Mouse (Mus musculus): ENCODE data around the gene Kctd2. TPM values are rescaled to one million over a fixed set of nuclear protein-coding genes. Genes with fewer than 3 reads are reported as not detected.

The Kctd2 gene
- polyA plus RNA-seq, 1 experiment from 2014 or later: 18.9 TPM

DNA sequence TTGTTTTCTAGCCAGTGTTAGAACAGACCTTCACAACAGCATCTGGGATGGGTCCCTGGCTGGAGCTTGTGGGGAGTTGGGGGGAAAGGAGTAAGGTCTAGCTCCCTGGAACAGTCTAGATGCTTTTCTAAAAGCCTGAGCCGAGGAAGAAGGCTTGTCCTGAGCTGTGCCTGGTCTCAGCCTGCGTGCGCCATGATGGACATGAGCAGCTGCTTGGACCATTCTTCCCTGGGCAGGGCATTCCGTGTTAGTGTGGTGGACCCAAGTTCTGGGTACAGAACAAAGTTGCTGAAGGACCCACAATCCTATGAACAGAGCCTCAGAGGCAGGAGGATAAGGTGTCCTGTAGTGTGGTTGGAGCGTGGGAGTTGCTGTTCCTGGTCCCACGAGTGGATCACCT lies 10.6 kb downstream of the Kctd2 start:
- WGBS: 98% methylated on average over 6 of the region's 6 CpGs
- H3K4me1 ChIP-seq (replicated peaks; ENCODE audit: control insufficient read depth, insufficient read depth, low read length): peaks cover 11% of the 10 kb centered on the region
- no peak overlapping the region for H3K27ac ChIP-seq (ENCODE audit: low read length)
- H3K36me3 ChIP-seq (ENCODE audit: control insufficient read depth, insufficient read depth): peaks cover 24% of the 10 kb centered on the region
- H3K9ac ChIP-seq (replicated peaks; ENCODE audit: low read depth, low read length): no peak overlapping the region
- ATAC-seq: no peak
- H3K4me3 ChIP-seq (replicated peaks; ENCODE audit: low read length): no peak overlapping the region
- H3K9me3 ChIP-seq (ENCODE audit: control insufficient read depth, low read length): no peaks in the 10 kb centered on the region
- no peak overlapping the region for H3K4me2 ChIP-seq (ENCODE audit: low read length)
- no peaks in the 10 kb centered on the region for H3K27me3 ChIP-seq (replicated peaks; ENCODE audit: control insufficient read depth, insufficient read depth, low read length)

GRCm38 (mm10) chr11:115432814-115433213 lies 12.9 kb downstream of the Kctd2 start:
- Histone ChIP-seq H3K36me3 (ENCODE audit: control insufficient read depth, insufficient read depth) (peaks cover 23% of the 10 kb centered on the region), H3K4me2 (ENCODE audit: low read length) (no peak overlapping the region), H3K27ac (ENCODE audit: low read length) (no peak overlapping the region), H3K9me3 (ENCODE audit: control insufficient read depth, low read length) (no peaks in the 10 kb centered on the region), H3K4me1 (replicated peaks; ENCODE audit: control insufficient read depth, insufficient read depth, low read length) (peaks cover 17% of the 10 kb centered on the region), H3K27me3 (replicated peaks; ENCODE audit: control insufficient read depth, insufficient read depth, low read length) (no peaks in the 10 kb centered on the region), H3K9ac (replicated peaks; ENCODE audit: low read depth, low read length) (no peak overlapping the region), H3K4me3 (replicated peaks; ENCODE audit: low read length) (no peak overlapping the region)
- ATAC-seq: no peak
- 83% methylated on average over 4 of the region's 4 CpGs for WGBS

DNA sequence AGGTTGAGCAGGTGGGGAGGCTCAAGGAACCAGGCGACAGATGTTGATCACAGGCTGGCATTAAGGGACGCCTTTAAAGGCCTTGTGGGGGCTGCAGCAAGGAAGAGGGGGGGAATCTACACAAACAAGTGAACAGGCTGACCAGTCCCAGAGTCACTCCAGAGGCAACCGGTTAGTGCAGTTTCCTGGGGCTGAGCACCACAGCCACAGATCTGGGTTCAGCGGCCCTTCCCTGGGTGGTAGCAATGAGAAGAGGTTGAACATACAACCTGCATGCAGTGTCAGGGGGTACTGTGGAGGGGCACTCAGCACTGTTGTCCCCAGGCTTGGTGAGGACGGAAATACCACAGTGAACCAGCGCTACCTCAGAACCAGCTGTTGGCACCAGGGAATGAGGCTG lies 13.4 kb downstream of the Kctd2 start:
- no peak for ATAC-seq
- WGBS: 82% methylated on average over 6 of the region's 6 CpGs
- Histone ChIP-seq H3K27me3 (replicated peaks; ENCODE audit: control insufficient read depth, insufficient read depth, low read length) (no peaks in the 10 kb centered on the region), H3K9me3 (ENCODE audit: control insufficient read depth, low read length) (no peaks in the 10 kb centered on the region), H3K4me3 (replicated peaks; ENCODE audit: low read length) (no peak overlapping the region), H3K4me1 (replicated peaks; ENCODE audit: control insufficient read depth, insufficient read depth, low read length) (peaks cover 12% of the 10 kb centered on the region), H3K36me3 (ENCODE audit: control insufficient read depth, insufficient read depth) (peaks cover 23% of the 10 kb centered on the region), H3K27ac (ENCODE audit: low read length) (no peak overlapping the region), H3K4me2 (ENCODE audit: low read length) (no peak overlapping the region), H3K9ac (replicated peaks; ENCODE audit: low read depth, low read length) (no peak overlapping the region)

- no peaks in the 10 kb centered on the region for H3K27me3 ChIP-seq (replicated peaks; ENCODE audit: control insufficient read depth, insufficient read depth, low read length)
- no peak overlapping the region for H3K27ac ChIP-seq (ENCODE audit: low read length)
- peak; percentile 67; the same call in 1 of the 2 replicates for ATAC-seq
- H3K36me3 ChIP-seq (ENCODE audit: control insufficient read depth, insufficient read depth): peaks cover 9% of the 10 kb centered on the region; the same call in 1 of the 2 replicates
- no peaks in the 10 kb centered on the region for H3K9me3 ChIP-seq (ENCODE audit: control insufficient read depth, low read length)
- H3K4me1 ChIP-seq (replicated peaks; ENCODE audit: control insufficient read depth, insufficient read depth, low read length): peaks cover 10% of the 10 kb centered on the region
- WGBS: 8% methylated on average over 31 of the region's 31 CpGs
- peak overlapping the region; percentile 60 for H3K4me2 ChIP-seq (ENCODE audit: low read length)
- H3K4me3 ChIP-seq (replicated peaks; ENCODE audit: low read length): peak overlapping the region; percentile 25
- H3K9ac ChIP-seq (replicated peaks; ENCODE audit: low read depth, low read length): peak overlapping the region; percentile 43
Observed at GRCm38 (mm10) chr11:115435596-115436337, 15.8 kb downstream of the Kctd2 start.

- ATAC-seq: no peak
- Histone ChIP-seq H3K36me3 (ENCODE audit: control insufficient read depth, insufficient read depth) (no peaks in the 10 kb centered on the region), H3K27me3 (replicated peaks; ENCODE audit: control insufficient read depth, insufficient read depth, low read length) (no peaks in the 10 kb centered on the region), H3K9ac (replicated peaks; ENCODE audit: low read depth, low read length) (no peak overlapping the region), H3K9me3 (ENCODE audit: control insufficient read depth, low read length) (no peaks in the 10 kb centered on the region), H3K27ac (ENCODE audit: low read length) (no peak overlapping the region), H3K4me3 (replicated peaks; ENCODE audit: low read length) (no peak overlapping the region), H3K4me2 (ENCODE audit: low read length) (no peak overlapping the region), H3K4me1 (replicated peaks; ENCODE audit: control insufficient read depth, insufficient read depth, low read length) (peaks cover 10% of the 10 kb centered on the region)
- 83% methylated on average over 5 of the region's 5 CpGs for WGBS
Observed at GRCm38 (mm10) chr11:115437571-115438122, 17.7 kb downstream of the Kctd2 start.

- Histone ChIP-seq H3K27me3 (replicated peaks; ENCODE audit: control insufficient read depth, insufficient read depth, low read length) (no peaks in the 10 kb centered on the region), H3K4me3 (replicated peaks; ENCODE audit: low read length) (no peak overlapping the region), H3K27ac (ENCODE audit: low read length) (no peak overlapping the region), H3K4me2 (ENCODE audit: low read length) (no peak overlapping the region), H3K36me3 (ENCODE audit: control insufficient read depth, insufficient read depth) (no peaks in the 10 kb centered on the region), H3K4me1 (replicated peaks; ENCODE audit: control insufficient read depth, insufficient read depth, low read length) (peaks cover 10% of the 10 kb centered on the region), H3K9me3 (ENCODE audit: control insufficient read depth, low read length) (no peaks in the 10 kb centered on the region), H3K9ac (replicated peaks; ENCODE audit: low read depth, low read length) (no peak overlapping the region)
- no peak for ATAC-seq
- WGBS: 89% methylated on average over 3 of the region's 3 CpGs
Observed at GRCm38 (mm10) chr11:115439326-115439725, 19.4 kb downstream of the Kctd2 start.

- Histone ChIP-seq H3K27me3 (replicated peaks; ENCODE audit: control insufficient read depth, insufficient read depth, low read length) (no peaks in the 10 kb centered on the region), H3K36me3 (ENCODE audit: control insufficient read depth, insufficient read depth) (no peaks in the 10 kb centered on the region), H3K4me3 (replicated peaks; ENCODE audit: low read length) (no peak within 1 kb of the TSS), H3K4me1 (replicated peaks; ENCODE audit: control insufficient read depth, insufficient read depth, low read length) (peaks cover 10% of the 10 kb centered on the region), H3K9ac (replicated peaks; ENCODE audit: low read depth, low read length) (no peak within 1 kb of the TSS), H3K27ac (ENCODE audit: low read length) (no peak within 1 kb of the TSS), H3K4me2 (ENCODE audit: low read length) (no peak within 1 kb of the TSS), H3K9me3 (ENCODE audit: control insufficient read depth, low read length) (no peaks in the 10 kb centered on the region)
- no peak for ATAC-seq
- WGBS: 95% methylated on average over 9 of the region's 9 CpGs
Observed at GRCm38 (mm10) chr11:115439906-115440595, 20.1 kb downstream of the Kctd2 start, which contains the start of gene Trim80. Gene Trim80, plus strand, starts transcription at chr11:115440545.

DNA sequence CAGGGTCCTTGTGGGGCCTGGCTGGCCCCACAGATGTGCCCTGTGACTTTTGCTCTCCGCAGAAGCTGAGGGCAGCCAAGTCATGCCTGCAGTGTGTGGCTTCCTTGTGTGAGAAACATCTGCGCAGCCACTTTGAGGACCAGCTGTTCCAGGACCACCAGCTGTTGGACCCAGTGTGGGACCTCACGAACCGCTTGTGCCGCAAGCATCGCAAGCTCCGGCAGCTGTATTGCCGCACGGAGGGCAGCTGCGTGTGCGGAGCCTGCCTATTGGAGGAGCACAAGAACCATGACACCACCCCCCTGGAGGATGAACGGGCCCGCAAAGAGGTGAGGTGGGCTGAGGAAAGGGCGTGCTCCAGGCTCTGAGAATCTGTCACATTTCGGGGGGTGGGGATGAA lies 21.5 kb downstream of the Kctd2 start:
- Histone ChIP-seq H3K27ac (ENCODE audit: low read length) (no peak overlapping the region), H3K4me1 (replicated peaks; ENCODE audit: control insufficient read depth, insufficient read depth, low read length) (no peaks in the 10 kb centered on the region), H3K27me3 (replicated peaks; ENCODE audit: control insufficient read depth, insufficient read depth, low read length) (no peaks in the 10 kb centered on the region), H3K9me3 (ENCODE audit: control insufficient read depth, low read length) (no peaks in the 10 kb centered on the region), H3K36me3 (ENCODE audit: control insufficient read depth, insufficient read depth) (no peaks in the 10 kb centered on the region), H3K4me3 (replicated peaks; ENCODE audit: low read length) (no peak overlapping the region), H3K4me2 (ENCODE audit: low read length) (no peak overlapping the region), H3K9ac (replicated peaks; ENCODE audit: low read depth, low read length) (no peak overlapping the region)
- WGBS: 56% methylated on average over 15 of the region's 15 CpGs
- no peak for ATAC-seq

- Histone ChIP-seq H3K9ac (replicated peaks; ENCODE audit: low read depth, low read length) (no peak overlapping the region), H3K4me3 (replicated peaks; ENCODE audit: low read length) (no peak overlapping the region), H3K27me3 (replicated peaks; ENCODE audit: control insufficient read depth, insufficient read depth, low read length) (no peaks in the 10 kb centered on the region), H3K27ac (ENCODE audit: low read length) (no peak overlapping the region), H3K4me2 (ENCODE audit: low read length) (no peak overlapping the region), H3K9me3 (ENCODE audit: control insufficient read depth, low read length) (no peaks in the 10 kb centered on the region), H3K36me3 (ENCODE audit: control insufficient read depth, insufficient read depth) (no peaks in the 10 kb centered on the region), H3K4me1 (replicated peaks; ENCODE audit: control insufficient read depth, insufficient read depth, low read length) (no peaks in the 10 kb centered on the region)
- no peak for ATAC-seq
- 79% methylated on average over 3 of the region's 3 CpGs for WGBS
Observed at GRCm38 (mm10) chr11:115446906-115447305, 27.0 kb downstream of the Kctd2 start.
